ENCODE assay signal across 8 mouse cellular contexts in genomic region chr8:10414684-10415212, GRCm38 (mm10).
DNase-seq lines count a peak whose midpoint lies in the region; ATAC-seq and TF ChIP-seq lines count a peak whose summit lies in the region.

No protein-coding gene starts in this region.

- WGBS in liver, embryonic 14.5 days (ENCODE audit: insufficient replicate concordance): 17% methylated on average over 6 of the region's 6 CpGs
- 25% methylated on average over 6 of the region's 6 CpGs for WGBS in neural tube, embryonic 15.5 days

- CTCF ChIA-PET in Patski (lab: Charles Lee): interaction anchor here (0.8 to 3.2 kb wide), 11 partner anchors 9 to 778 kb away, joined by 3 to 16 read pairs (median 6); no protein-coding TSS in a partner anchor

- no peak overlapping the region for H3K4me2 ChIP-seq in liver, embryonic 14.5 days (ENCODE audit: low read depth)
- H3K4me2 ChIP-seq in neural tube, embryonic 15.5 days: no peak overlapping the region

- ATAC-seq in Patski: peak; percentile 68
- ATAC-seq in liver, embryonic 14.5 days (ENCODE audit: insufficient read depth): no peak
- ATAC-seq in neural tube, embryonic 15.5 days (ENCODE audit: low FRiP score): peak; percentile 49; the same call in 1 of the 2 replicates

- H3K9me3 ChIP-seq in liver, embryonic 14.5 days (ENCODE audit: control insufficient read depth, low read length): no peaks in the 10 kb centered on the region
- no peaks in the 10 kb centered on the region for H3K9me3 ChIP-seq in neural tube, embryonic 15.5 days (replicated peaks)

- H3K36me3 ChIP-seq in liver, embryonic 14.5 days (replicated peaks; ENCODE audit: control insufficient read depth, insufficient read depth, low read depth): no peaks in the 10 kb centered on the region
- no peaks in the 10 kb centered on the region for H3K36me3 ChIP-seq in neural tube, embryonic 15.5 days

- POLR2A ChIA-PET in Patski (lab: Charles Lee): no interaction called here

- H3K4me3 ChIP-seq in liver, embryonic 14.5 days (ENCODE audit: insufficient read depth in 1 of 2, low read depth in 2 of 2, low read length in 2 of 2): no peak overlapping the region
- no peak overlapping the region for H3K4me3 ChIP-seq in neural tube, embryonic 15.5 days (replicated peaks)

- no peaks in the 10 kb centered on the region for H3K4me1 ChIP-seq in liver, embryonic 14.5 days (replicated peaks; ENCODE audit: control insufficient read depth in 2 of 2, insufficient read depth in 2 of 2, low read length in 1 of 2)
- H3K4me1 ChIP-seq in neural tube, embryonic 15.5 days: no peaks in the 10 kb centered on the region

- peaks cover 12% of the 10 kb centered on the region for H3K27me3 ChIP-seq in Patski
- H3K27me3 ChIP-seq in liver, embryonic 14.5 days (ENCODE audit: control insufficient read depth, insufficient read depth, low read length): no peaks in the 10 kb centered on the region
- no peaks in the 10 kb centered on the region for H3K27me3 ChIP-seq in neural tube, embryonic 15.5 days (replicated peaks)

- DNase-seq in 3134 (ENCODE audit: extremely low read depth, insufficient read length, low spot score): peak; percentile 20
- no peak for DNase-seq in Patski (ENCODE audit: low read depth, low spot score)
- peak; percentile 66 for DNase-seq in cerebellum, postnatal 36 days
- DNase-seq in gastrocnemius, postnatal 36 days: peak; percentile 52 to 54
- DNase-seq in kidney, postnatal 14 days: peak; percentile 74
- peak in 1 of 3 experiments; percentile 19 for DNase-seq in liver, embryonic 14.5 days (ENCODE audit: low read depth in 3 of 3, low spot score in 3 of 3)
- peak; percentile 57 to 59 for DNase-seq in urinary bladder, adult 18-20 months (ENCODE audit: low spot score in 2 of 2)

- no peak for TF ChIP-seq EP300 in liver, embryonic 14.5 days (IDR thresholded peaks at IDR 0.05; ENCODE audit: low read depth)

- peak; percentile 90 for TF ChIP-seq CTCF in Patski (IDR thresholded peaks at IDR 0.05)
- peak; percentile 79 for TF ChIP-seq CTCF in liver, embryonic 14.5 days (IDR thresholded peaks at IDR 0.05; ENCODE audit: low read depth)

- H3K27ac ChIP-seq in liver, embryonic 14.5 days: no peak overlapping the region
- no peak overlapping the region for H3K27ac ChIP-seq in neural tube, embryonic 15.5 days (replicated peaks)

- H3K9ac ChIP-seq in liver, embryonic 14.5 days (replicated peaks): no peak overlapping the region
- H3K9ac ChIP-seq in neural tube, embryonic 15.5 days (replicated peaks): no peak overlapping the region

- in situ Hi-C loops in Patski (cut with MboI; ENCODE audit: low pct_unique_long_range_greater_than_20kb): loop anchor here (5.0 to 10.0 kb wide), 3 partner anchors 600 to 980 kb away; no protein-coding TSS in a partner anchor

- intact Hi-C loops in gastrocnemius, postnatal 36 days (cut with DNase I): loop anchor here (5.0 kb wide), 2 partner anchors 773 to 803 kb away; no protein-coding TSS in a partner anchor
